ENCODE assay signal across 8 mouse cellular contexts in genomic region chr1:131765357-131766001, GRCm38 (mm10). TPM values are rescaled to one million over a fixed set of nuclear protein-coding genes. Genes with fewer than 3 reads are reported as not detected.
DNase-seq lines count a peak whose midpoint lies in the region; ATAC-seq lines count a peak whose summit lies in the region.

No protein-coding gene starts in this region.

- H3K9ac ChIP-seq in forebrain, embryonic 16.5 days (replicated peaks; ENCODE audit: low read depth, low read length), result no peak overlapping the region
- H3K9ac ChIP-seq in hindbrain, embryonic 13.5 days, result no peak overlapping the region

- no peak overlapping the region for H3K27ac ChIP-seq in forebrain, embryonic 16.5 days (ENCODE audit: low read length)
- no peak overlapping the region for H3K27ac ChIP-seq in hindbrain, embryonic 13.5 days

- H3K4me3 ChIP-seq in forebrain, embryonic 16.5 days (replicated peaks; ENCODE audit: low read length), result no peak overlapping the region
- H3K4me3 ChIP-seq in hindbrain, embryonic 13.5 days, result no peak overlapping the region

- peaks cover 14% of the 10 kb centered on the region for H3K4me1 ChIP-seq in forebrain, embryonic 16.5 days (replicated peaks; ENCODE audit: control insufficient read depth, insufficient read depth, low read length)
- peaks cover 3% of the 10 kb centered on the region for H3K4me1 ChIP-seq in hindbrain, embryonic 13.5 days (replicated peaks)

- no peaks in the 10 kb centered on the region for H3K27me3 ChIP-seq in forebrain, embryonic 16.5 days (replicated peaks; ENCODE audit: control insufficient read depth, insufficient read depth, low read length)
- H3K27me3 ChIP-seq in hindbrain, embryonic 13.5 days, result 0 out of 2 replicates have a peak, but pooled peaks cover 8% of the 10 kb centered on the region

- H3K36me3 ChIP-seq in forebrain, embryonic 16.5 days (ENCODE audit: control insufficient read depth, insufficient read depth), result no peaks in the 10 kb centered on the region
- no peaks in the 10 kb centered on the region for H3K36me3 ChIP-seq in hindbrain, embryonic 13.5 days

- no peak overlapping the region for H3K4me2 ChIP-seq in forebrain, embryonic 16.5 days (ENCODE audit: low read length)
- H3K4me2 ChIP-seq in hindbrain, embryonic 13.5 days, result peak overlapping the region; percentile 27; the same call in 1 of the 2 replicates

- H3K9me3 ChIP-seq in forebrain, embryonic 16.5 days (ENCODE audit: control insufficient read depth, low read length), result no peaks in the 10 kb centered on the region
- no peaks in the 10 kb centered on the region for H3K9me3 ChIP-seq in hindbrain, embryonic 13.5 days

- 0 out of 2 replicates have a peak, but pooled peaks have one; percentile 30 for ATAC-seq in forebrain, embryonic 16.5 days
- peak; percentile 34; the same call in 1 of the 2 replicates for ATAC-seq in hindbrain, embryonic 13.5 days (ENCODE audit: low FRiP score)

- whole genome bisulfite sequencing in forebrain, embryonic 16.5 days, result 14% methylated on average over 11 of the region's 11 CpGs
- 15% methylated on average over 11 of the region's 11 CpGs for WGBS in hindbrain, embryonic 13.5 days

- DNase-seq in NIH3T3 (ENCODE audit: low read depth), result peak; percentile 90
- DNase-seq in cerebellum, adult 18-20 months, result peak; percentile 74 to 85
- peak; percentile 86 for DNase-seq in layer of hippocampus, postnatal 14 days (ENCODE audit: low spot score in 2 of 2)
- peak; percentile 82 to 89 for DNase-seq in lung, postnatal 4 days
- DNase-seq in retina, postnatal 7 days (ENCODE audit: low read depth, low spot score), result peak; percentile 53
- peak; percentile 52 for DNase-seq in urinary bladder, postnatal 10 days (ENCODE audit: low spot score)

RNA-seq across cellular contexts. Expression of gene Slc26a9, which starts 21.7 kb away (rescaled TPM):
- polyA plus RNA-seq in forebrain, embryonic 16.5 days (2015; fragmentation: Nextera tagmentation; extraction: Ambion mirVana), result 0.06 TPM in 1 of 2 replicates, not detected in the other
- 0.05 TPM in 1 of 2 replicates, not detected in the other for polyA plus RNA-seq in hindbrain, embryonic 13.5 days (2015; fragmentation: Nextera tagmentation; extraction: Ambion mirVana)
- under 1 TPM; 0.26 to 0.30 TPM for total RNA-seq in layer of hippocampus, postnatal 14 days (2021)

RNA-seq across cellular contexts. Expression of gene Pm20d1, which starts 31.7 kb away (rescaled TPM):
- polyA plus RNA-seq in forebrain, embryonic 16.5 days (2015; fragmentation: Nextera tagmentation; extraction: Ambion mirVana), result 0.18 and 0.67 TPM in 2 replicates
- polyA plus RNA-seq in hindbrain, embryonic 13.5 days (2015; fragmentation: Nextera tagmentation; extraction: Ambion mirVana), result 0.27 and 0.30 TPM in 2 replicates
- total RNA-seq in layer of hippocampus, postnatal 14 days (2021), result 1 to 10 TPM in 1 of 2 experiments, under 1 TPM in 1; 0.67 to 1.1 TPM
